Mouse (Mus musculus): ENCODE data around the gene Csdc2. TPM values are rescaled to one million over a fixed set of nuclear protein-coding genes. Genes with fewer than 3 reads are reported as not detected.

The Csdc2 gene
- polyA plus RNA-seq (2015; fragmentation: Nextera tagmentation; extraction: Ambion mirVana) = 0.52 and 0.59 TPM in 2 replicates

DNA sequence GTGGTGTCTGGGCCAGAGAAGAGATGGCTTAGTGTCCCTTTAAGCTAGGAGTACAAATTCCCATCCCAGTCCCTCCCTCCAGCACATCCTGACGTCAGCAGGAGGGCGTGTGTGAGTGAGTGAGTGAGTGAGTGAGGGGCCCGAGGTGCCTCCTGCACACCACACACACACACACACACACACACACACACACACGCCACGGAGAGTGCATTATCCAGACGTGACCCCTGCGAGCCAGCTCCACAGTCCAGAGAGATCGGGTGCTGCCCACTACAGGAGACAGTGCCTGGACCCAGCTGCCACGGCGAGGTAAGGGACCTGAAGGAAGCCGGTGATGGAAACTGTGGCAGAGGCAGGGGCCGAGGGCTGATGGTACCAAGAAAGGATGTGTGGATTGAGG lies at the start of gene Csdc2:
Gene Csdc2 (plus strand): TSS at position 81 of the 400 bp plus-strand sequence.
- no peak for TF ChIP-seq EP300 (IDR thresholded peaks at IDR 0.05; ENCODE audit: low read depth)
- peak; percentile 22; the same call in 1 of the 2 replicates for TF ChIP-seq CTCF (IDR thresholded peaks at IDR 0.05; ENCODE audit: low read depth)
- Histone ChIP-seq H3K4me2 (ENCODE audit: low read depth, low read length) (peak within 1 kb of the TSS; percentile 52), H3K36me3 (replicated peaks; ENCODE audit: insufficient read depth, low read length) (no peaks in the 10 kb centered on the region), H3K4me3 (ENCODE audit: low read depth, low read length) (peak within 1 kb of the TSS; percentile 29; the same call in 1 of the 2 replicates), H3K27ac (ENCODE audit: low read depth) (0 out of 2 replicates have a peak within 1 kb of the TSS, but pooled peaks have one; percentile 24), H3K9ac (replicated peaks) (no peak within 1 kb of the TSS), H3K27me3 (ENCODE audit: insufficient read depth, low read length) (peaks cover 9% of the 10 kb centered on the region), H3K9me3 (ENCODE audit: low read length) (no peaks in the 10 kb centered on the region), H3K4me1 (ENCODE audit: insufficient read depth) (peaks cover 8% of the 10 kb centered on the region)
- DNase-seq (no peak), ATAC-seq (peak; percentile 26; the same call in 1 of the 2 replicates)
- 17% methylated on average over 12 of the region's 12 CpGs for WGBS (ENCODE audit: insufficient replicate concordance)

DNA sequence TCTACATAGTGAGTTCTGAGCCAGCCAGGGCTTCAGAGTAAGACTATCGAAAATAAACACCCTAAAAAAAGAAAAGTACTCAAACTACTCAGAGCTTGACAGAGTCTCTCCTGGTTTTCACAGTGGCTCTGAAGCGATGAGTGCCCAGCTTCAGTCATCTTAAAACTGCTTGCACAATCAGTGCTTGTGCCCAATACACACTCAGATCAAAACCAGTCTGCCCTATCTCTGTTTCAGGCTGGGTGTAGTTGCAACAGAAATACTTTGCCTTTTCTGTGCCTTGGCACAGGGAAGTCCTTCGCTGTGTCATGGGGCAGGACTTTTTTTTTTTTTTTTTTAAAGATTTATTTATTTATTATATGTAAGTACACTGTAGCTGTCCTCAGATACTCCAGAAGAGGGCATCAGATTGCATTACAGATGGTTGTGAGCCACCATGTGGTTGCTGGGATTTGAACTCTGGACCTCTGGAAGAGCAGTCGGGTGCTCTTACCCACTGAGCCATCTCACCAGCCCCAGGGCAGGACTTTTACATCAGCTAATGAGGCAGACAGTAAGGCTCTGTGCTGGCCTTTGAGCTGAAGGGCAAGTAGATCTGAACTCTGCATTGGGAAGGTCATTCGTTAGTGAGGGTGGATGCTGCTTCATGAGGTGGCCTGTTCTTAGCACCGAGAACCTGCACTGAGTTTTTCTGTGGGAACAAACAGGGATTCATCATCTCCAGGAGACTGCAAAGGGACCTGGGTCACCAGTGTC lies 49.6 kb upstream of the Csdc2 start:
- Histone ChIP-seq H3K4me3 (ENCODE audit: low read depth, low read length) (no peak overlapping the region), H3K9ac (replicated peaks) (no peak overlapping the region), H3K27ac (ENCODE audit: low read depth) (no peak overlapping the region), H3K4me1 (ENCODE audit: insufficient read depth) (peaks cover 27% of the 10 kb centered on the region), H3K36me3 (replicated peaks; ENCODE audit: insufficient read depth, low read length) (peaks cover 42% of the 10 kb centered on the region), H3K4me2 (ENCODE audit: low read depth, low read length) (no peak overlapping the region), H3K27me3 (ENCODE audit: insufficient read depth, low read length) (no peaks in the 10 kb centered on the region), H3K9me3 (ENCODE audit: low read length) (no peaks in the 10 kb centered on the region)
- DNase-seq (no peak), ATAC-seq (no peak)
- 80% methylated on average over 6 of the region's 6 CpGs for WGBS (ENCODE audit: insufficient replicate concordance)
- no peak for TF ChIP-seq CTCF (IDR thresholded peaks at IDR 0.05; ENCODE audit: low read depth)
- TF ChIP-seq EP300 (IDR thresholded peaks at IDR 0.05; ENCODE audit: low read depth) = no peak

DNA sequence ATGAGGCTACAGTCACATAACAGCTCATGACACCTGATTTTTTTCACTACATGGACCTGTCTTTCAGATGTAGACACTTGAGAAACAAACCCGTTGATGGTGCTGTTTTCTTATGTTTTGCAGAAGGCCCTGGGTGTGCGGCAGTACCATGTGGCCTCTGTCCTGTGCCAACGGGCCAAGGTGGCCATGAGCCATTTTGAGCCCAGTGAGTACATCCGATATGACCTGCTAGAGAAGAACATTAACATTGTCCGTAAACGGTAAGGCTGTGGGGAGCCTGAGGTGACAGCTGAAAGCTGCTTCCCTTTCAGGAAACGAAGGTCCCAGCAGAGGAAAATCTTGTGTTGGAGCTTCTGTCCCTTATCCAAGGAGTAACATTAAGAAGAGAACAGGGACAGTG lies 47.4 kb upstream of the Csdc2 start:
- peaks cover 22% of the 10 kb centered on the region for H3K4me1 ChIP-seq (ENCODE audit: insufficient read depth)

DNA sequence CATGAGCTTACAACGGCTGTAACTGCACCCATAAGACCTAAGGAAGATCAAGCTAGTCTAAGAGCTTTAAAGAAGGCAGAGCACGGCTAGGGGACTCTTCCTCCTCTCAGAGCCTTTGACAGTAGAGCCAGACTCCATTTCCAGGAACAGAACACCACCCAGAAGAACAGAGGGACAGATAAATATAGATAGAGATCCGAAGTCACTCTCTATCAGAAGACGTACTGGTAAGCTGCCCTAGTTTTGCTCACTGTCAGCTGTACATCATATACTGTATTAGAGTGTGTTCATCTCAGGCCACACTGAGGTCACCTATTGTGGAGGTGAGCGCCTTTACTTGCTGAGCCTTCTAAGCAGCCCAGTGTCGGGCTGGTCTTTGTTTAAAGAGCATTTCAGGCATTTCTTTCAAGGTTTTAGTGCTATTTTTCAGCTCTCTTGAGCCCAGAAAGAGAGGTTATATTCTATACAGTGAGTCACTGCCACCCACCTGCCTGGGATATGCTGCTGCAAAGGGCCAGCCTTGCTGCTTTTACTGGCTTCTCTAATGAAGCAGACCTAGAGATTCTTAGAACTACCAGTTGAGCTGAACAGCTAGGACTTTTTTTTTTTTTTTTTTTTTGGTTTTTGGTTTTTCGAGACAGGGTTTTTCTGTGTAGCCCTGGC lies 45.3 kb upstream of the Csdc2 start:
- H3K4me1 ChIP-seq (ENCODE audit: insufficient read depth) = peaks cover 22% of the 10 kb centered on the region
- no peak overlapping the region for H3K4me3 ChIP-seq (ENCODE audit: low read depth, low read length)
- H3K36me3 ChIP-seq (replicated peaks; ENCODE audit: insufficient read depth, low read length) = peaks cover 60% of the 10 kb centered on the region
- ATAC-seq = no peak
- H3K9ac ChIP-seq (replicated peaks) = no peak overlapping the region
- H3K27me3 ChIP-seq (ENCODE audit: insufficient read depth, low read length) = no peaks in the 10 kb centered on the region
- no peak for TF ChIP-seq EP300 (IDR thresholded peaks at IDR 0.05; ENCODE audit: low read depth)
- no peak for TF ChIP-seq CTCF (IDR thresholded peaks at IDR 0.05; ENCODE audit: low read depth)
- 70% methylated on average over 7 of the region's 7 CpGs for WGBS (ENCODE audit: insufficient replicate concordance)
- DNase-seq = no peak
- no peaks in the 10 kb centered on the region for H3K9me3 ChIP-seq (ENCODE audit: low read length)
- H3K27ac ChIP-seq (ENCODE audit: low read depth) = peak overlapping the region; percentile 63
- peak overlapping the region; percentile 4; the same call in 1 of the 2 replicates for H3K4me2 ChIP-seq (ENCODE audit: low read depth, low read length)

More for the DNA sequence above, 47.4 kb upstream of the Csdc2 start:
- WGBS (ENCODE audit: insufficient replicate concordance) = 89% methylated on average over 7 of the region's 7 CpGs
- TF ChIP-seq CTCF (IDR thresholded peaks at IDR 0.05; ENCODE audit: low read depth) (no peak), EP300 (IDR thresholded peaks at IDR 0.05; ENCODE audit: low read depth) (no peak)
- Histone ChIP-seq H3K27me3 (ENCODE audit: insufficient read depth, low read length) (no peaks in the 10 kb centered on the region), H3K4me3 (ENCODE audit: low read depth, low read length) (no peak overlapping the region), H3K27ac (ENCODE audit: low read depth) (no peak overlapping the region), H3K9me3 (ENCODE audit: low read length) (no peaks in the 10 kb centered on the region), H3K9ac (replicated peaks) (no peak overlapping the region), H3K36me3 (replicated peaks; ENCODE audit: insufficient read depth, low read length) (peaks cover 48% of the 10 kb centered on the region), H3K4me2 (ENCODE audit: low read depth, low read length) (no peak overlapping the region)
- no peak for ATAC-seq
- no peak for DNase-seq

DNA sequence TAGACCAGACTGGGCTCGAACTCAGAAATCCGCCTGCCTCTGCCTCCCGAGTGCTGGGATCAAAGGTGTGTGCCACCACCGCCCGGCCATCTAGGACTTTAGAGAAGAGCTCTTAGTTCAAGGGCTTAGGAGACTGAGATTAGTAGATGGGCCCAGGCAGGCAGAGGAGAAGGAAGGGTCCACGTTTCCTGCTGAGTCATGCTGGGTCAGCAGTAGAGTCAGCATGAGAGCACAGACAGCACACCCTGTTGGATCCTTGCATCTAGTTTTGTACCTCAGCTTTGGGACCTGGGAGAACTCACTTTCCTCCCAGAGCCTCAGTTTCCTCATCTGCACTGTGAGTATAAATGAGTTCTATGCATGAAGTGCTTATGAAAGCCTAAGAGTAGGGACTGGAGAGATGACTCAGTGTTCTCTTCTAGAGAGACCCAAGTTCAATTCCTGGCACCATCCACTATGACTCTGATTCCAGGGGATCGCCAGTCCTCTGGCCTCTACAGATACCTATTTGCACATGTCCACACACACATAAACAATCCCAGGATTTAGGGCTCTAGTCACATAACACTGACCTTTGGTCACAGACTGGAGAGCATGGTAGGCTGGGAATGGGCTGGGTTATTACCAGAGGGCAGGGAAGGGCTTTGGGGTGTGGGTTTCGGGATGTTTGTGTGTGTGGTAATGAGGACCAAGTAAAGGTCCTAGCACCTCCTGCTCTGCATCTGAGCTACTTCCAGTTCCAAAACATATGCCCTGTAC lies 44.6 kb upstream of the Csdc2 start:
- WGBS (ENCODE audit: insufficient replicate concordance) = 73% methylated on average over 8 of the region's 8 CpGs
- TF ChIP-seq EP300 (IDR thresholded peaks at IDR 0.05; ENCODE audit: low read depth) (no peak), CTCF (IDR thresholded peaks at IDR 0.05; ENCODE audit: low read depth) (peak; percentile 34)
- H3K36me3 ChIP-seq (replicated peaks; ENCODE audit: insufficient read depth, low read length) = peaks cover 61% of the 10 kb centered on the region

More for the DNA sequence above, 44.6 kb upstream of the Csdc2 start:
- H3K4me2 ChIP-seq (ENCODE audit: low read depth, low read length) = peak overlapping the region; percentile 42; the same call in 1 of the 2 replicates
- no peak overlapping the region for H3K9ac ChIP-seq (replicated peaks)
- DNase-seq = peak; percentile 56
- peaks cover 24% of the 10 kb centered on the region for H3K4me1 ChIP-seq (ENCODE audit: insufficient read depth)
- H3K27ac ChIP-seq (ENCODE audit: low read depth) = peak overlapping the region; percentile 63
- peak; percentile 73 for ATAC-seq
- H3K9me3 ChIP-seq (ENCODE audit: low read length) = no peaks in the 10 kb centered on the region
- H3K4me3 ChIP-seq (ENCODE audit: low read depth, low read length) = no peak overlapping the region
- no peaks in the 10 kb centered on the region for H3K27me3 ChIP-seq (ENCODE audit: insufficient read depth, low read length)
